Mouse (Mus musculus) ovary, adult 18-20 months (tissue): ENCODE measurements around the gene Cygb.
"Not testable (repeated sequence)": the region's sequence is repeated elsewhere in the genome, so short reads cannot be mapped to it uniquely, and the experiment has no call there.

Source experiments
- DNase-seq: peaks from one replicate; pipeline ENCODE4 v3.0.0; 2022; ENCODE audit warnings: low spot score, mixed read lengths

The Cygb gene

DNA sequence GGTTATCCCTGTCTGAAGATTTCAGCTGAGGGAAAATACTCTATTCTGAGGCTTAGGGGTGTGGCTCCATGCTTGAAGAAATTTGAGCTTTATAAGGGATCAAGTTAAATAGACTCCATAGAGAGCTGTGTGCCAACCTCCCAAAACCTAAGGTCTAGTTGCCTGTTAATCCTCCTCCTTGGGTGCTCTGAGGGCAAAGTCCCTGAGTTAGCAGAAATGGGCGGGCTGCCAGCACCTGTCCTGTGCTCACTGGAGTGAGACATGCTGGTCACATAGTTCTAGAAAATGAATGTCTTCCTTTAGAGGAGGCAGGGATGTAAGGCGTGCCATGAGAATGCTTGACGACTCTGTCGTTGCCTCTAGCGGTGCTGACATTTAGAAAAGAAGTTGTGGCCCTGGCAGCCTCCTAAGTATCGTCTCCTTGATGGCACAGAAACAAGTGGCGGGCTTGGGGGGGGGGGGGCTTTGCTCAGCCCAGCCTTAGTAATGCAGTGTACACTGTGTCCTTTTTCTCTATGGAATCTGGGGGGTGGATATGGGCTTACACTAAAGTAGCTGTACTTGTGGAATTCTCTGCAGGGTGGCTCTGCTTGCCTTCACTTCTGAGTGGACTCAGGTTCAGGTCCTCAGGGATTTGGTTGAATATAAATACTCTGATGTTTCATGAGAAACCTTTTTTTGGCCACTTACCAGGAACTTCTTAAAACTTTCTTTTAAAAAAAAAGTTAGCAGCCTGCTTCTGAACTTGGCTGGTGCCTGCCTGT is 20.7 kb upstream of the Cygb start:
- no peak for DNase-seq

DNA sequence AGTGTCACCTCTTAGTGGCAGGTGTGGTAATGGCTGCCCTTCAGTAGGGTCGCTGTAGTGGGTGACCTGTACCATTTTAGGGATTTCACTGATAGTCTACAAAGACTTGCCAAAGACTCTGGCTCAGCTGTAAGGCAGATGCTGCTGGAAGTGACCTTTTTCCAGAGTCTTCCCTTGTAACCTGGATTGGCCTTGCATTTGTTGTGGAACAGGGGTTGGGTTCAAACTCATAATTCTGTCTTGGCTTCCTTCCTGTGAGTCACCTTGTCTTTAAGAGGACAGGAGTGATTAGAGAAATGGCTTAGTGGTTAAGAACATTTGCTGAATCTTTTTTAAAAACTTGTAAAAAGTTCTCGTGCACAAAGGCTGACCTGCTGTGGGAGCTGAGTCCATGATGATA is 19.3 kb upstream of the Cygb start:
- no peak for DNase-seq

DNA sequence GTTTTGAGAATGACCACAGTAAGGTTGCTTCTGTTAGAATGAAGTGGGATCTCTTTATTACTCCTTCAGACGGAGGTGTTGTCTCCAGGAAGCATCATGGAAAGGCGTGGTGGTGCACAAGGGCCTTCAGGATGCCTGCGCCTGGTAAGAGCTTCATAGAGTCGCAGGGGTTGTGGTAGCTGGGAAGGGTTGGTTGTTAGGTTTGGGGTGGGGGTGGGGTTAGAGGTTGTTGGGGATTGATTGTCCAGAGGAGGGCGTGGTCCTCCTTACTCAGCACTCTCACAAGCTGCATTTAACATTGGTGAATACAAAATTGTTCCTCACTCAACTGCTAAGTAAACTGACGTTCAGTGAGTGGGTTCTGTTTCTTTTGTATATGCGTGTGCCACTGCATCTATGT is 18.5 kb upstream of the Cygb start:
- DNase-seq, result no peak

DNA sequence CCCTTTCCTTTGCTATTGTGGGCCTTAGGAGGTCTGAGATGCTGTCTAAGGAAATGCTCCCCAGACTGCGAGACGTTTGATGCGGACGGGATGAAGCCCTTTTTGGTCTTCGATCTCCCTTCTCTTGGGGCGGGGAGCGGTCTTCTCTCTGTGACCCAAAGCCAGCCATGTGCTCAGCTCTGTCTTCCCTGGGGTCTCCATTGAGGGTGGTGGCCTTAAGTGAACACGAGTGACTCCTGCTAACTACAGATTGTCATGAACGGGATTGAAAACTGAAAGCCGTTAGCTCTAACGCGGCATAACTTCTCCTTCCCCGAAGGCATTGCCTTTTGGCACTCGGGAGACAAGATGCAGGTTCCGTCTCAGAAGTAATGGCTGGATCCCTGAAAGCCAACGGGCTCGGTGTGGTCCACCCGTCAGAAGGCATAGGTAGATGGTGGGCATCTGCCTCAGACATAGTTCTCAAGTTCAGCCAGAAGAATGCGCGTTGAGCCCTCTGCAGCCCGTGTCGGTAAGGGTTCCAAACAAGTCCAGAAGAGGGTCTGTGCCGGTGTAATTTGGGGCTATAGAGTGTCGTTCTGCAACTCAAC is 17.8 kb upstream of the Cygb start:
- no peak for DNase-seq

DNA sequence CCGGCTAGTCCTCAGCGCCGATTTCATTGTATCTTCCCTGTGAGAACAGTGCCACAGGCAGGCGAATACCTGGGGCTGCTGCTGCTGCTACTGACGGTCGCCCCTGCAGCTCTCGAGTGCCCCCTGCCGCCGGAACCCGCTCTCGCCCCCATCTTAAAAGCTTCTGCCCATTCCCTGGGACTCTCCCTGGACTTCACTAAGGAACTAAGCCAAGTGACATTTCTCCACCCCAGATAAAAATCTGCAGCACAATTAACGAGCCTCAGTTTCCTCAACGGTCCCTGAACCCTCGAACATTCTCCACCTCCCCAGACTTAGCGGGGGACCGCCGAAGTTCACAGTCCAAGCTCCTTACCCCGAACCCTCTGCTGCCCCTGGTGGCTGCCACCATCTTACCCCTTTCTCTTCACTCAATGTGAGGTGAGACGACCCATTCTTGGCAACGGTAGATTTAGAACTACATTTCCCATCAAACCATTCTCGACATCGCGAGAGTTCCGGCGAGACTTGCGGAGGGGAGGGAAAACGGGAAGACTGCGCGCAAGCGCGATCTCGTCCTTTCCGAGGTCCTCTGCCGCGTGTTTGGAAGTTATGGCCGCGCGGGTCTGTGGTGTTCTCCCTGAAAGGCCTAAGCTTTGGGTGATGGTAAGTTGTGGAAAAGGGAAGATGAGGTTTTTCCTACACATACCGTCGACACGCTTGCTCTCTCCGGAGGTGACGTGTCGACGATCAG is 17.2 kb upstream of the Cygb start:
- peak; percentile 95 for DNase-seq

DNA sequence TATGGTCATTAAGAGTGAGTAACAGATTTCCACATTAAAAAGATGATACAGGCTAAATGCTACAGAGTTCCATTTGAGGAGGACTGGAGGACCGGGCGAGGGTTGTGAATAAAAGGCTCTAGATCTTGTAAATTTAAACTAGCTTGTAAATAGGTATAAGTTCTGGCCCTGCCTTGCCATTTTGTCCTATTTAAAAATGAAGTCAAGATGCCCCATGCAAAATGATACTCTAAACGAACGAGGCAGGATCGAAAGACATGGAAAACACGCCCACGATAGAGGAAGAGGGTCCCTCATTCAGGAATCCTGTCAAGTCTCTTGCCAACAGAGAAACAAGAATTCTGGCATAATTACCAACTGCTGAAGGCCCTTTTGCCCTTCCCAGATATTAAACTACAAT is 16.3 kb upstream of the Cygb start:
- DNase-seq, result no peak

DNA sequence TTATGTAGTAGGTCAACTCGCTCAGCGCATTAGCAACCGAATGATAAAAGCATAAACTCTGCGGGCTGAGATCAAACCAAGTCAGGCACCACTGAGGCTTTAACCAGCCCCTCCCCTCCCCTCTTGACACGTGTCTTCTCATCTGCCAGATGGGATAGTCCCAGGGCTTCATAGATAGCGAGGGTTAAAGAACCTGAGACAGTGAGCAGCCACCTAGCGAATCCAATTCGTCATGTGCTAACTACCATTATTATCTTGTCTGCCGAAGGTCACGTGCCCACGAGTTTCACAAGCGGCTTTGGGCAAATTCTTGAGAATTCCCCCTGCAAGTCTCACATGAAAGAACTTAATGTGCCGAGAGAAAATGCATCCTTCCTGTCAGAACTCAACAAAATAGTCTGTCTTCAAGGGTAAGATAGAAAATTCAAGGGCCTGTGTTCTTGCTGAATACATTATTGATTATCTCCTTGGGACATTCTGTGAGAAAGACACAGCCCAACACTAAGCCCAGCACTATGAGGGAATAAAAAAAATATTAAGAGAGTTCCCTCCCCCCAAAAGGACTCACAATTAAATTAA is 15.8 kb upstream of the Cygb start:
- no peak for DNase-seq

DNA sequence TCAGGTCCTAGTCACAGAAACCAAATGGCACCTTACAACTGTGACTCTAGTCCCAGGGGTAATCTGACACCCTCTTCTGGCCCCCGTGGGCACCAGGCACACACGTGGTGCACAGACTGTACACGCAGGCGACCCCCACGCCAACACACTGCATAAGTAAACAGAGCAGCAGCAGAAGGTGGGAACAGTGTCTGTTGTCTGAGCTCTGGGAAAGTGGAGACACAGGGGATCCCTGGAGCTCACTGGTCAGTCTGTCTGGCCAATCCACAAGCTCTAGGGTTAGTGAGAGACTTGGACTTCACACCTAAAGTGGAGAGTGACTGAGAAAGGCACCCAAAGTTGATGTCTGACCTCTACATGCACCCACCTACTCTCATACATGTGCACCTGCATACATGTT is 15.2 kb upstream of the Cygb start:
- DNase-seq, result no peak

DNA sequence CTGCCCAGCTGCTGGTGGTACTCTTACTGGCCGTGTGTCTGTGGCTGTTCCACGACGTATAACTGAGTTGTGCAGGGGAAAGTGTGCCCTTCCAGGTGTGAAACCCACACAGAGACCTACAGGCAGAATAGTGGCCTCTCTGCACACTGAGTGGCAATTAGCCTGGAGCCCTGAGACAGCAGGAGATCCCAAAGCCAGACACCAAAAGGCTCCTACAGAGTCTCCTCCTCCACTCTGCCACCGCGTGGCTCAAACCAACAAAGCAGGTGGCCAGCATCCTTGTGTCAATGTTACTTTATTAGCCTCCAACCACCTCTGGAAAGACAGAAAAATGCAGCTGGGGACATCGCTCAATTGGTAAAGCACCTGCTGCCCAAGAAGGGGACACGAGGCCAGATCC is 14.7 kb upstream of the Cygb start:
- DNase-seq, result no peak

DNA sequence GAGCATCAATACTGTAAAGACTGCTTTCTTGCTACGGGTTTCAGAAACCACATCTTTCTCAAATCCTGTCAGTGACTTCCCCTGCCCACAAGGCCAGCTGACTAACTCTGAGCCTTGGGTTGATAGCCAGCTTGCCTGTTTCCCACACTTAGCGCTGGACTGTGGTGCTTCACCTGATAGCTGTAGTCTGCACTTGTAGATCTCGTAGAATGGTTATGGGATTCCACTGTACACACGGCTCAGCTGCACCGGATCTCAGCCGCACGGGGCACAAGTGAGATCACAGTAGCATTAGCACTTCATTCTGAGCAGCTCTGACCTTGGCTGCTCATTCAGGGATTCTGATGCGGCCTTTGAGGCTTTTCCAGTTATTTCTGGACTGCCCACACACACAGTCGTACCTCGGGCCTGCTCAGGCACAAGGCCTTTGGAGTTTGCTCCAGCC is 14.3 kb upstream of the Cygb start:
- DNase-seq, result peak; percentile 67

DNA sequence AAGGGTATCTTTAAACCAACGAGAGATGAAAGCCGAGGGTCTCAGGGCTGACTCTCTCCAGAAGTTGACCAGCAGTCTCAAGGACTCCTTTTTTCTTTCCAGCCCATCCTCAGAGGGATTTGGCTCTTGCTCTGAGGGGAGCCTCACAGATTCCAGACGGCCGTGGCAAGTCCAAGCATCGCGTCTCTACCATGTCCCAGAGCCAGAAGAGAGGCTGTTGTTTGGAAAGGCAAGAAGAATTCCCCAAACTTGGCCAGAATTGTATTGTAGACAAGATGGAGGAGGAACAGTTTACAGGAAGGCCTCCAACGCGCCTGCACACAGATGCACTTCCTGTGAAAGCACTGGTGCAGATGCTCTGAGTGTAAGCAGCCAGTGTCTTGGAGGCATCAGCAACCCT is 13.8 kb upstream of the Cygb start:
- DNase-seq, result no peak

DNA sequence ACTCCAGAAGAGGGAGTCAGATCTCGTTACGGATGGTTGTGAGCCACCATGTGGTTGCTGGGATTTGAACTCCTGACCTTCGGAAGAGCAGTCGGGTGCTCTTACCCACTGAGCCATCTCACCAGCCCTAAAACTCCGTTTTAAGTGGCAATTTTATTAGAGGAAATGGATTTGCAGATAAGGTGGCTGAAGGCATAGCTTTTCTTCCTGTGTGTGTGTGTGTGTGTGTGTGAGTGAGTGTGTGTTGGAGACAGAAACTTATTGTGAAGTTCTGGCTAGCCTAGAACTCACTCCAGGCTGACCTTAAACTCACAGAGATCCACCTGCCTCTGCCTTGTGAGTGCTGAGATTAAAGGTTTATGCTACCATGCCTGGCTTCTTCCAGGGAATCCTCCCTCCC is 12.9 kb upstream of the Cygb start:
- DNase-seq, result not testable (repeated sequence)

DNA sequence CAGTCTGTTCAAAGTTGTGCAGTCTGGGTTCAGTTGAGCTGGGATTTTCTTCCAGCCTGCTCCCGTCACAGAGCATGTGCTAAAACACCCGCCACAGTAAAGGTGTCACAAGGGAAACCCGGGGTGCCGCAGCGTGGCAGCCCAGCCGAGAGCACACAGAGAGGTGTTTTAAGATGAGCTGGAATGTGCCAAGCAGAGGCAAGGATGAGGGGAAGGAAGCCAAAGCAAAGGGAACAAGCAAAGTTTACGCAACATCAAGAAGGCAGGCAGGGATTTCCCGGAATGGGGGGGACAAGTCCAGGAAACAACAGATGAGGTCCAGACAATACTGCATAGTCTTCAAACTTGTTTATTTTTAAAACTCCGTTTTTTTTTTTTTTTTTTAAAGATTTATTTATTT is 12.5 kb upstream of the Cygb start:
- DNase-seq, result no peak

DNA sequence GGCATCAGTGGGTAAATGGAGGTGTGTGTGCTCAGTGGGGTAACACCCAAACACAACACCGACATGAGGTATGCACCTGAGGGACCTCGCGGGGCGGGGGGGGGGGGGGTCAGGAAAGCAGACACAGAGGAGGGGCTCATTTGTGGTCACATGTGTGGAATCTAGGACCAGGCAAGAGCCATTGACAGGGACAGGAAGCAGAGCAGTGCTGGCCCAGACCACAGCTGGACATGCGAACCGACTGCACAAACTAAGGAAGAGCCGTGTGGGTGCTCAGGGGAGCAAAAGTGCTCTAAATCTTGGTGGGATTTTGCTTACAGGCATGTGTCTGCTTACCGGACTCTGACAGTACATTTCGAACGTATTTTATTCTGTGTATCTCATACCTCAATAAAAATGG is 11.2 kb upstream of the Cygb start:
- DNase-seq, result no peak

DNA sequence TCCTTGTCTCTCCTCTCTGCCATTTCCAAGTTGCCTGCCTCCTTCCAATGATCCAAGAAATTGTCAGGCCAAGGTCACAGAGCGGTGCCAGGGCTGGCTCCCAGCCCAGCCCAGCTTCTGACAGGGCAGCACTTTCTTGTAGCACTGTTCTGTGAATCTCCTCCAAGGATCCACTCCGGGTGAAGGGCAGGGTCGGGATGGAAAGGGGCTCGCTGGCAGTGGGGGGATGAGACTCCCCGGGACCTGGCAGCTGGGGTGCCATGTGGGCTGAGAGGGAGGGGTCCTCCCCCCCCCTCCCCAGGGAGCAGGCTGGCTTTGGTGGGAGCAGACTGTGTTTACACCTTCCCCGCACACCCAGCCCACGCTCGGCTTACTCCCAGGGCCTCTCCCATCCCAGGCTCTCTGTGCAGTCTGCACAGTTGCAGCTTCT is 7.8 kb upstream of the Cygb start:
- peak; percentile 70 for DNase-seq

DNA sequence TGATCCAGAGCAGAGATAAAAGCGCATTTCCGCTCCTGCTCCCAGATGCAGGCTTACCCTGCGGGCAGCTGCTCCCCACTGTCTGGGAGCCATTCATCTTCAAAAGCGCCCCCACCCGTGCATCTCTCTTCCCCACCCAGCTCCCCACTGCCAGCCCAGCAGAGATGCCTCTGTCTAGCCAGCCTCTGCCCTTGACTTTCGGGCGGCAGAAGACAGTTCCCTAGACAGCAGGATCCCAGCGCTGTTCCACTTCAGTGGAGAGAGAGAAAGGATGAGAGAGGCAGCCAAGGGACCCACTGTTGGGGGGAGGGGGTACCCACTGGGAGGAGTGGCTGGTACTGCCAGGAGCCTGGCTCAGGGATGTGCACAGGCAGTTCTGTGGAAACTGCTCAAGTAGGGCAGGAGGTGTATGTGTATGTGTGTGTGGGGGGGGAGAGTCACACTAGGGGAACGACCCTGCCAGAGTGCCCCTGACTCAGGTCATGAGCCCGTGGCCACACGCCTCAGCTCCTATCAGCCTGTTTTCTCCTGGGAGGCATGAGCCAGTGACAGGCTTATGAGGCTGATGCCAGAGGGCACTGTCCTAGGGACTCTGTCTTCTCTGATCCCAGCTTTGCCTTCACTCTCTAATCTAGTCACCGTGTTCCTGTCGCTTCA is 7.3 kb upstream of the Cygb start:
- DNase-seq, result no peak

DNA sequence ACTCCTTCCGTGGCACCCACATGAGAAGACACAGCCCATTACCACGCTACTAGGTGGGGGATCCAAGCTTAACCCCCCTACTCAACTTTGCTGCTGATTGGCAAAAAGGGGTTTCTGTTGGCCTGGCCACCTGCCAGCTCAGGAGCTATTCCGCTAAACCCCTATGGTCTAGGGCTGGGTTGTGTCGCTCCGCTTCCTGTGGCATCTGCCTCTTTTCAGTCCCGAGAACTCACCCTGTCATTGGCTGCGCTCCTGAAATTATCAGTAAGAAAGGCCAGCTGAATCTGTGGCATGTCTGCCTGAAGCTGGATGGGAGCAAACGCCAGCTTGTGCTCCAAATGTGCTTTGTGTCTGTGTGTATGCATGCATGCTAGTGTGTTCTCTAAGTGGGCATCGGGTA is 6.1 kb upstream of the Cygb start:
- DNase-seq, result no peak

DNA sequence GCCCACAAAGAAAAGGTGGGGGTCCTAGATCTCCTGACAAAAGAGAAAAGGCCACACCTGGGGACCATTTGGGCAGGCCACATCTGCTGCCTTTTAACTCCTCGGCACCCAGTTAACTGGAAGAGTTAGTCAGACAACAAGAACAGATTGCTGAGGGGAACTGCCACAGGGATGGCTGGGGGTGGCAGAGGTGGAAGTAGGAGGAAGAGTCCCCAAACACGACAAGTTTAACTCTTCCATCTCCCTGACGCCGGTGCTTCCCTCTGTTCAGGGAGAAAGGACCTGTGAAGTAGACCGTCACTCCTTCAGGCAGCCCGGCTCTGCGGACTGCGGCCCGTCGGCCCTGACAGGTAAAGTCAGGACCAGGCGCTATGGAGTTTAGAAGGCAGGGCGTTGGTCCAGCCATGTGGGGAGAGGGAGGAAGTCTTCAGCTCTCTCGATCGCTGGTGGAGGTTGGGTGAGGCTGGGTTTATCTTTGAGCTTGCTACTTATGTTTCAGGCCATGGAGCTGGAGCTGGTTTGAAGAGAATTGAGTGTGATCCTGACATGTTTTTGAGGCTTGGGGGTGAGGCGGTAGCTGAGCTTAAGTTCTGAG is 5.0 kb upstream of the Cygb start:
- DNase-seq, result no peak

DNA sequence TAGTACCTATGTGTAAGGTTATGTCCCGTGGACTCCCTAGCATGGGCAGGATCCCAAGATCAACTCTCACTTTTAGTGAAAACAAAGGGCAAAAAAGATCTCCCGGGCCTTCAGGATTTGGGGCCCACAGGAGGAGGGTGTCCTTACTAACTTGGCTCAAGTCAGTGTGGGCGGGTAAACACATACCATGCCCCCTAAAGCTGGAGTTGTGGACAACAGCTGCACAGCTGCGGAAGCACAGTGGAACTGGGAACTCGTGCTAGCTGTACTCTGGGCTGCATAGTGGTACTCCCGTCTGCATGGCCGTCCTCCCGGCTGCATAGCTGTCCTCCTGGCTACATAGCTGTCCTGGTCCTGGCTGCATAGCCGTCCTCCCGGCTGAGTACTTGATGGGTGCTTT is 4.1 kb upstream of the Cygb start:
- no peak for DNase-seq

DNA sequence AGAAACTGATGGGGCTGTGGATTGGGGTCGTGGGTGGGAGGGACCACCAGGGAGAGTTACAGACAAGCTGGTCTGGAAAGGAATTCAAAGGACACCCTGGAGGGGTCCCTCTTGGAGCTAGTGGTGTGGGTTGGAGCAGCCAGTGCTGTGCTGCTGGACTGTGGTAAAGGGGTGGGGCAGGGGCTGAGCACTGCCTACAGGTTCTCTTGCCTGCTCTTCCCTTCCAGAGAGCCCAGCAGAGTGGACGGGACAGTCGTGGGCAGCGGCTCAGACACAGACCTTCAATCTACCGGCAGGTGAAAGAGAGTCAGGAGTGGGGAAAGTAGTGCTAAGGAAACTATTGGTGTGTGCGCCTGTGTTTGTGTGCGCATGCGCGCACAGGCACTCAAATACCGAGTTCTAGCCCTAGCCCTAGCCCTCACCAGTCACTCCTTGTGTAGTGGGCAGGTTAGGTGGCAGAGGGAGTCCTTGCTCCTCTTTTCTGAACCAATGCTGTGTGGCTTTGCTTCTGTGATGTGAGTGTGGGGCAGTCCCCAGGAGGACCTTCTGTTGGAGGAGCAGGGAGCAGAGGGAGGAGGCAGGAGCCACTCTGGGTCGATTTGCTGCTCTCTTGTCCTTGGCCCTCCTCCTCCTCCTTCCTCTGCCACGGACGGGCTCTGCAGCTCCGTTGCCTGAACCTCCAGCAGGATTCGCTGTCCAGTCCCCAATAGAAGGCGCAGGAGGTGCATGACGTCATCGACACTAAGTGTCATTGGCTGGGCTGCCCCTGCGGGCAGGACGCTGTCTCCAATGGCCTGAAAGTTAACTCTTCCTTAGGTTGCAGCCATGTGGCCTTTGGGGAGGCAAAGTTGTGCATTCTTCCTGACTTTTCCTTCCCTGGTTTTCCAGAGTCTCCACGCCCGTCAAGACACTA is 3.5 kb upstream of the Cygb start:
- peak; percentile 94 for DNase-seq
